Mouse (Mus musculus) stomach, postnatal 0 days (tissue): Measurements from ENCODE around the gene Ino80.

Source experiments
- CTCF ChIP-seq: IDR thresholded peaks from 2 replicates; pipeline ENCODE4 v1.5.1; 2016; ENCODE audit warnings: antibody characterized with exemption, low read depth, mild to moderate bottlenecking, moderate library complexity
- EP300 ChIP-seq: optimal IDR thresholded peaks from 2 replicates; pipeline ENCODE3; 2016; ENCODE audit warnings: antibody characterized with exemption

GRCm38 (mm10) chr2:119516811-119517210, 39.3 kb upstream of the Ino80 start:
- TF ChIP-seq EP300, result no peak
- TF ChIP-seq CTCF, result no peak
